ENCODE assay signal across 28 mouse cellular contexts in the genomic region with DNA sequence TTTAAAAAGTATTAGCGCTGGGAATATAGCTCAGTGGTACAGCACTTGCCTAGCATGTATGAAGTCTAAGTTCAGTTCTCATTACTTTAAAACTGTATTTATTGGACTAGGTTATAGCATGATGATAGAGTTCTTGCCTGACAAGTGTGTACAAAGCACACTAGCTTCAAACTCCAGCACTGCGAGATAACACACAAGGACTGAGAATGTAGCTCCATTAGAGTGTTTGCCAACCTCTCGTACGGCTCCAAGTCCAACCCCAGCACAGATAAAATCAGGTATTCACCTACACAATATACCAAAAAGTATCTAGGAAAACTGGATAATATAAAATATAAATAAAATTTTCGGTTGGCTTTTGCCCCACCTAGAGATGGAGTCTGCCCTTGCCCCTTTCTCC. TPM values are rescaled to one million over a fixed set of nuclear protein-coding genes. Genes with fewer than 3 reads are reported as not detected.
DNase-seq lines count a peak whose midpoint lies in the region; ATAC-seq and TF ChIP-seq lines count a peak whose summit lies in the region.
"Had no signal": no experiment of that assay in that cellular context is flagged by ENCODE, and none has a peak within 500 bp of the region (broad histone marks: within the 10 kb centered on the region; RNA-seq: fewer than 3 reads in every experiment).

No protein-coding gene starts in this region.

- 67% methylated on average over 5 of the region's 5 CpGs for WGBS in lung, embryonic 15.5 days
- 62% methylated on average over 5 of the region's 5 CpGs for WGBS in lung, postnatal 0 days
- 76% methylated on average over 5 of the region's 5 CpGs for WGBS in stomach, embryonic 16.5 days
- WGBS in intestine, postnatal 0 days: 80% methylated on average over 5 of the region's 5 CpGs

- H3K9ac ChIP-seq in lung, embryonic 15.5 days: no peak overlapping the region
- H3K9ac ChIP-seq in lung, postnatal 0 days (replicated peaks; ENCODE audit: low read depth): no peak overlapping the region
- no peak overlapping the region for H3K9ac ChIP-seq in stomach, embryonic 16.5 days (ENCODE audit: low read length)
- no peak overlapping the region for H3K9ac ChIP-seq in intestine, postnatal 0 days (ENCODE audit: low read depth, low read length)
- H3K9ac ChIP-seq: embryonic facial prominence, embryonic 12.5 days; forebrain, embryonic 12.5 days had no signal

- H3K4me1 ChIP-seq in lung, embryonic 15.5 days: peaks cover 23% of the 10 kb centered on the region; the same call in 1 of the 2 replicates
- H3K4me1 ChIP-seq in lung, postnatal 0 days (ENCODE audit: insufficient read depth, low read depth, low read length): no peaks in the 10 kb centered on the region; the same call in 1 of the 2 replicates
- no peaks in the 10 kb centered on the region; the same call in 1 of the 2 replicates for H3K4me1 ChIP-seq in stomach, embryonic 16.5 days (ENCODE audit: control insufficient read depth, insufficient read depth, low read length)
- H3K4me1 ChIP-seq in intestine, postnatal 0 days (replicated peaks; ENCODE audit: control insufficient read depth, insufficient read depth, low read length): no peaks in the 10 kb centered on the region
- H3K4me1 ChIP-seq: embryonic facial prominence, embryonic 10.5 days; embryonic facial prominence, embryonic 12.5 days; forebrain, embryonic 10.5 days; forebrain, embryonic 12.5 days had no signal

- 0 out of 2 replicates have a peak, but pooled peaks cover 5% of the 10 kb centered on the region for H3K36me3 ChIP-seq in lung, embryonic 15.5 days
- no peaks in the 10 kb centered on the region for H3K36me3 ChIP-seq in lung, postnatal 0 days (ENCODE audit: insufficient read depth, low read length)
- H3K36me3 ChIP-seq in stomach, embryonic 16.5 days (ENCODE audit: control insufficient read depth, insufficient read depth, low read length): no peaks in the 10 kb centered on the region
- H3K36me3 ChIP-seq in intestine, postnatal 0 days (ENCODE audit: control insufficient read depth, insufficient read depth): peaks cover 9% of the 10 kb centered on the region

- H3K27ac ChIP-seq in lung, embryonic 15.5 days: peak overlapping the region; percentile 65
- H3K27ac ChIP-seq in lung, postnatal 0 days (ENCODE audit: low read length): peak overlapping the region; percentile 68
- H3K27ac ChIP-seq in stomach, embryonic 16.5 days (ENCODE audit: low read length): peak overlapping the region; percentile 8; the same call in 1 of the 2 replicates
- no peak overlapping the region for H3K27ac ChIP-seq in intestine, postnatal 0 days (ENCODE audit: low read depth, low read length)
- H3K27ac ChIP-seq: embryonic facial prominence, embryonic 10.5 days; embryonic facial prominence, embryonic 12.5 days; forebrain, embryonic 10.5 days; forebrain, embryonic 12.5 days had no signal

- no peaks in the 10 kb centered on the region for H3K27me3 ChIP-seq in lung, embryonic 15.5 days
- H3K27me3 ChIP-seq in lung, postnatal 0 days (replicated peaks; ENCODE audit: insufficient read depth, low read length): no peaks in the 10 kb centered on the region
- H3K27me3 ChIP-seq in stomach, embryonic 16.5 days (ENCODE audit: control insufficient read depth, insufficient read depth, low read length): no peaks in the 10 kb centered on the region
- H3K27me3 ChIP-seq in intestine, postnatal 0 days (replicated peaks; ENCODE audit: control insufficient read depth, insufficient read depth, low read length): no peaks in the 10 kb centered on the region
- H3K27me3 ChIP-seq: CH12.LX; embryonic facial prominence, embryonic 12.5 days; forebrain, embryonic 12.5 days; Patski had no signal

- peak; percentile 72; the same call in 1 of the 2 replicates for ATAC-seq in lung, embryonic 15.5 days (ENCODE audit: borderline replicate concordance, extremely low read depth, low FRiP score, low TSS enrichment)
- ATAC-seq in lung, postnatal 0 days: peak; percentile 84
- peak; percentile 53; the same call in 1 of the 2 replicates for ATAC-seq in stomach, embryonic 16.5 days (ENCODE audit: insufficient read depth, low FRiP score)
- no peak for ATAC-seq in intestine, postnatal 0 days
- ATAC-seq: activated CD4-positive, CD25-positive, alpha-beta regulatory T cell, adult 4 months; CD4-positive, CD25-positive, alpha-beta regulatory T cell, adult 4 months; forebrain, embryonic 14.5 days; Patski had no signal

- no peak for TF ChIP-seq EP300 in lung, postnatal 0 days (IDR thresholded peaks at IDR 0.05)

- no peak overlapping the region for H3K4me2 ChIP-seq in lung, embryonic 15.5 days
- no peak overlapping the region; the same call in 1 of the 2 replicates for H3K4me2 ChIP-seq in lung, postnatal 0 days (replicated peaks; ENCODE audit: low read depth, low read length)
- H3K4me2 ChIP-seq in stomach, embryonic 16.5 days (ENCODE audit: low read depth, low read length): no peak overlapping the region
- no peak overlapping the region for H3K4me2 ChIP-seq in intestine, postnatal 0 days (replicated peaks; ENCODE audit: low read depth)
- H3K4me2 ChIP-seq: embryonic facial prominence, embryonic 12.5 days; forebrain, embryonic 12.5 days had no signal

- no peak for TF ChIP-seq CTCF in lung, postnatal 0 days (IDR thresholded peaks at IDR 0.05)
- no peak for TF ChIP-seq CTCF in intestine, postnatal 0 days (IDR thresholded peaks at IDR 0.05; ENCODE audit: low read depth)

- DNase-seq in lung, postnatal 14 days: no peak
- DNase-seq in lung, postnatal 0 days (ENCODE audit: low spot score): peak; percentile 51
- DNase-seq in lung, postnatal 10 days: no peak
- peak; percentile 56 for DNase-seq in lung, postnatal 36 days
- no peak for DNase-seq in heart, adult 9 months (ENCODE audit: low spot score in 2 of 2)
- DNase-seq: adrenal gland, adult 8-10 months; adrenal gland, postnatal 14 days; adrenal gland, postnatal 36 days; B cell, adult 2 months; cerebellum, adult 11-12 months; cerebellum, adult 2 months; cerebellum, adult 9-10 months; cerebellum, postnatal 10 days; cerebellum, postnatal 25 days had no signal

- no peak overlapping the region for H3K4me3 ChIP-seq in lung, embryonic 15.5 days
- no peak overlapping the region for H3K4me3 ChIP-seq in lung, postnatal 0 days (ENCODE audit: low read depth, low read length)
- no peak overlapping the region for H3K4me3 ChIP-seq in stomach, embryonic 16.5 days (replicated peaks; ENCODE audit: low read length)
- H3K4me3 ChIP-seq in intestine, postnatal 0 days (ENCODE audit: low read depth, low read length): no peak overlapping the region
- H3K4me3 ChIP-seq: embryonic facial prominence, embryonic 10.5 days; embryonic facial prominence, embryonic 12.5 days; erythroblast, embryonic 14.5 days; forebrain, embryonic 10.5 days; forebrain, embryonic 12.5 days had no signal

- H3K9me3 ChIP-seq in lung, embryonic 15.5 days: no peaks in the 10 kb centered on the region
- no peaks in the 10 kb centered on the region for H3K9me3 ChIP-seq in lung, postnatal 0 days (ENCODE audit: low read length)
- H3K9me3 ChIP-seq in stomach, embryonic 16.5 days (replicated peaks; ENCODE audit: control insufficient read depth, low read length): no peaks in the 10 kb centered on the region
- H3K9me3 ChIP-seq in intestine, postnatal 0 days (ENCODE audit: control insufficient read depth): no peaks in the 10 kb centered on the region
- H3K9me3 ChIP-seq: embryonic facial prominence, embryonic 10.5 days; embryonic facial prominence, embryonic 12.5 days; forebrain, embryonic 10.5 days; forebrain, embryonic 12.5 days; G1E had no signal

RNA-seq across cellular contexts. Expression of a gene that starts 10.7 kb away (rescaled TPM):
- 25.8 and 29.4 TPM in 2 replicates for polyA plus RNA-seq in lung, embryonic 15.5 days (2015; fragmentation: Nextera tagmentation; extraction: Ambion mirVana)
- polyA plus RNA-seq in lung, postnatal 0 days (2015; fragmentation: Nextera tagmentation; extraction: Ambion mirVana): 25.1 and 29.9 TPM in 2 replicates
- 21.3 and 21.5 TPM in 2 replicates for polyA plus RNA-seq in stomach, embryonic 16.5 days (2015; fragmentation: Nextera tagmentation; extraction: Ambion mirVana)
- 6.5 and 7.1 TPM in 2 replicates for polyA plus RNA-seq in intestine, postnatal 0 days (2015; fragmentation: Nextera tagmentation; extraction: Ambion mirVana)

RNA-seq across cellular contexts. Expression of a gene that starts 17.0 kb away (rescaled TPM):
- polyA plus RNA-seq in lung, embryonic 15.5 days (2015; fragmentation: Nextera tagmentation; extraction: Ambion mirVana): 3.7 and 5.3 TPM in 2 replicates
- 13.2 and 13.5 TPM in 2 replicates for polyA plus RNA-seq in lung, postnatal 0 days (2015; fragmentation: Nextera tagmentation; extraction: Ambion mirVana)
- 4.7 and 4.8 TPM in 2 replicates for polyA plus RNA-seq in stomach, embryonic 16.5 days (2015; fragmentation: Nextera tagmentation; extraction: Ambion mirVana)
- polyA plus RNA-seq in intestine, postnatal 0 days (2015; fragmentation: Nextera tagmentation; extraction: Ambion mirVana): 13.7 and 14.8 TPM in 2 replicates

RNA-seq across cellular contexts. Expression of a gene that starts 48.4 kb away (rescaled TPM):
- polyA plus RNA-seq in lung, embryonic 15.5 days (2015; fragmentation: Nextera tagmentation; extraction: Ambion mirVana): 38.4 and 39.2 TPM in 2 replicates
- polyA plus RNA-seq in lung, postnatal 0 days (2015; fragmentation: Nextera tagmentation; extraction: Ambion mirVana): 55.6 and 56.8 TPM in 2 replicates
- 37.1 and 39.1 TPM in 2 replicates for polyA plus RNA-seq in stomach, embryonic 16.5 days (2015; fragmentation: Nextera tagmentation; extraction: Ambion mirVana)
- polyA plus RNA-seq in intestine, postnatal 0 days (2015; fragmentation: Nextera tagmentation; extraction: Ambion mirVana): 40.5 and 42.0 TPM in 2 replicates

Comparison
In these comparisons a context has a peak if more than half of its experiments do, and no peak if none do; other contexts are left out.
1. DNase-seq: peak in lung, postnatal 0 days (single experiment) and lung, postnatal 36 days (single experiment); none in lung, postnatal 14 days (single experiment), lung, postnatal 10 days (single experiment) and heart, adult 9 months (0 of 2).